Comparison of ENCODE assay signal across 9 mouse cellular contexts in genomic region chr10:42697007-42697406, GRCm38 (mm10).
DNase-seq lines count a peak whose midpoint lies in the region; ATAC-seq and TF ChIP-seq lines count a peak whose summit lies in the region.
"Had no signal": no experiment of that assay in that cellular context is flagged by ENCODE, and none has a peak within 500 bp of the region (broad histone marks: within the 10 kb centered on the region; RNA-seq: fewer than 3 reads in every experiment).

No protein-coding gene starts in this region.

- peak; percentile 26; the same call in 1 of the 2 replicates for ATAC-seq in forebrain, embryonic 14.5 days

- no peak for TF ChIP-seq POLR2A in kidney, adult 2 months (IDR thresholded peaks at IDR 0.05; ENCODE audit: low read depth, low read length)

- H3K9me3 ChIP-seq in forebrain, embryonic 14.5 days (replicated peaks; ENCODE audit: control insufficient read depth, low read length) = no peaks in the 10 kb centered on the region
- H3K9me3 ChIP-seq: limb, embryonic 12.5 days had no signal

- no peaks in the 10 kb centered on the region for H3K27me3 ChIP-seq in forebrain, embryonic 14.5 days (replicated peaks; ENCODE audit: control insufficient read depth, insufficient read depth, low read length)
- no peaks in the 10 kb centered on the region for H3K27me3 ChIP-seq in kidney, adult 2 months (replicated peaks; ENCODE audit: control insufficient read depth, insufficient read depth, low read length)
- H3K27me3 ChIP-seq: limb, embryonic 12.5 days had no signal

- H3K4me2 ChIP-seq in forebrain, embryonic 14.5 days (ENCODE audit: low read length) = no peak overlapping the region
- H3K4me2 ChIP-seq: limb, embryonic 12.5 days had no signal

- no peak overlapping the region for H3K9ac ChIP-seq in forebrain, embryonic 14.5 days (ENCODE audit: low read length)
- H3K9ac ChIP-seq: limb, embryonic 12.5 days had no signal

- peaks cover 31% of the 10 kb centered on the region for H3K36me3 ChIP-seq in forebrain, embryonic 14.5 days (ENCODE audit: control insufficient read depth, insufficient read depth, low read length)
- H3K36me3 ChIP-seq in kidney, adult 2 months (ENCODE audit: control insufficient read depth, insufficient read depth, low read length) = peaks cover 5% of the 10 kb centered on the region
- H3K36me3 ChIP-seq: limb, embryonic 12.5 days had no signal

- TF ChIP-seq CTCF in kidney, adult 2 months (conservative IDR thresholded peaks at IDR 0.05; ENCODE audit: insufficient read depth, insufficient read length, low read depth, low read length) = peak; percentile 93

- no peaks in the 10 kb centered on the region for H3K4me1 ChIP-seq in forebrain, embryonic 14.5 days (ENCODE audit: control insufficient read depth, insufficient read depth, low read length)
- H3K4me1 ChIP-seq in kidney, adult 2 months (ENCODE audit: control insufficient read depth, insufficient read depth, low read length) = peaks cover 3% of the 10 kb centered on the region; the same call in 1 of the 2 replicates

- 35% methylated on average over 8 of the region's 8 CpGs for WGBS in forebrain, embryonic 14.5 days
- 20% methylated on average over 8 of the region's 8 CpGs for WGBS in kidney, adult 2 months

- no peak overlapping the region for H3K27ac ChIP-seq in forebrain, embryonic 14.5 days (ENCODE audit: low read depth, low read length)
- H3K27ac ChIP-seq in kidney, adult 2 months (ENCODE audit: insufficient read depth, low read depth, low read length) = no peak overlapping the region
- H3K27ac ChIP-seq: limb, embryonic 12.5 days had no signal

- intact Hi-C loops in left cerebral cortex, postnatal 4 days (cut with DNase I) = no loop called here

- H3K4me3 ChIP-seq in forebrain, embryonic 14.5 days (ENCODE audit: low read depth, low read length) = no peak overlapping the region
- no peak overlapping the region for H3K4me3 ChIP-seq in kidney, adult 2 months (ENCODE audit: insufficient read depth, low read depth, low read length)
- H3K4me3 ChIP-seq: limb, embryonic 12.5 days had no signal

- DNase-seq in 416B (ENCODE audit: low read depth) (peak; percentile 89), ES-CJ7 (ENCODE audit: low read depth, low spot score) (peak; percentile 93)
- DNase-seq in c-Kit-negative CD71-positive TER-119-positive erythroid progenitor cells, embryonic 14.5 days (ENCODE audit: low read depth, low spot score) = peak; percentile 47
- DNase-seq in forebrain, embryonic 14.5 days (ENCODE audit: low spot score) = peak; percentile 75
- peak; percentile 88 for DNase-seq in kidney, adult 2 months
- DNase-seq in left cerebral cortex, postnatal 4 days = peak; percentile 43
- DNase-seq in ovary, postnatal 10 days (ENCODE audit: low spot score) = peak; percentile 31
- DNase-seq in thymus, postnatal 14 days = peak; percentile 88

Comparison
In these comparisons a context has a peak if more than half of its experiments do, and no peak if none do; other contexts are left out.
1. DNase-seq: peak in every context shown above with its lines; median percentile 93 in ES-CJ7; 89 in 416B; 88 in kidney, adult 2 months; 88 in thymus, postnatal 14 days; 75 in forebrain, embryonic 14.5 days; 47 in c-Kit-negative CD71-positive TER-119-positive erythroid progenitor cells, embryonic 14.5 days; 43 in left cerebral cortex, postnatal 4 days; 31 in ovary, postnatal 10 days.